Mouse (Mus musculus): ENCODE measurements around the gene Vgll3.

DNA sequence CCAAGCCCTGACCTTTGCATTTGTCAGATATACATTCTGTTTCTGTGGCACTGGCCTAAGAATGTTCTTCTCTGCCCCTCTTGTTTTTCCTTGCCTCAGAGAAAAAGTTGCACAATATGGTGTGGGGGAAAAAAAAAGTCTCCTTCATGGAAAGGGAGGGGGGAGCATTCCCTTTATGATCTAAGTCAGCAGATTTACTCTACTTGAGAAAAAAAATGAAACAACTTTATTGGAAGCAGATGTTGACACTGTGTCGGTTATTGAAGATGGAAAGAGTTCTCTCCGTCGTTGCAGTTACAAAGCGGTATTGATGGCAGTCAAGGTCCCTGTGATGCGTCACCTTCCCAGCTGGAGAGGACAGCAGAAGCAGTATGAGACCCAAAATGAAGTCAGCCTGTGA is 49.4 kb downstream of the Vgll3 start:
- TF ChIP-seq CTCF (IDR thresholded peaks at IDR 0.05; ENCODE audit: extremely low read depth, insufficient read depth, low read length) (no peak), POLR2A (IDR thresholded peaks at IDR 0.05; ENCODE audit: extremely low read depth, insufficient read depth, low read length) (no peak)

Data from cortical plate, adult 2 months (tissue).